Mouse (Mus musculus) left cerebral cortex, postnatal 36 days (tissue): ENCODE results near the gene Tmem8. TPM values are rescaled to one million over a fixed set of nuclear protein-coding genes. Genes with fewer than 3 reads are reported as not detected.

Experiments
- DNase-seq, 2 experiments: peaks; one replicate each; pipeline ENCODE4 v3.0.0; 2021 to 2022; ENCODE audit warnings: low spot score in 2 of 2, mixed read lengths in 1 of 2
- intact Hi-C: fragments of 180-260 bp; cut with DNase I; formaldehyde crosslinking; loops from one replicate; pipeline ENCODE4 v1.15.1; 2025
- total RNA-seq, 2 experiments: library from RNA; stranded (reverse); gene quantifications; 2 replicates each; pipeline ENCODE4 v1.2.3; 2021

Tmem8 gene
- total RNA-seq, 2 experiments from 2014 or later: 13.9 to 14.0 TPM

- intact Hi-C loops: loop anchor here (5.0 kb wide), 1 partner anchor 105 kb away; the partner anchor contains the start of gene Fam234a
- no peak for DNase-seq
These were observed 24.1 kb downstream of the Tmem8 start for GRCm38 (mm10) chr17:26137106-26137750.

GRCm38 (mm10) chr17:26137751-26138130 is 24.6 kb downstream of the Tmem8 start:
- intact Hi-C loops: loop anchor here (5.0 kb wide), 1 partner anchor 105 kb away; the partner anchor contains the start of gene Fam234a
- DNase-seq: no peak

- intact Hi-C loops: loop anchor here (5.0 kb wide), 1 partner anchor 104 kb away; the partner anchor contains the start of gene Fam234a
- peak; percentile 91 to 94 for DNase-seq
These were observed 25.2 kb downstream of the Tmem8 start, which contains the start of gene Axin1 for GRCm38 (mm10) chr17:26138239-26138836. Gene Axin1, plus strand, starts transcription at chr17:26138688.

GRCm38 (mm10) chr17:26138901-26139381 is 25.8 kb downstream of the Tmem8 start:
- DNase-seq: no peak
- intact Hi-C loops: loop anchor here (5.0 kb wide), 1 partner anchor 103 kb away; the partner anchor contains the start of gene Fam234a

GRCm38 (mm10) chr17:26142796-26143195 is 29.7 kb downstream of the Tmem8 start:
- intact Hi-C loops: no loop called here
- no peak for DNase-seq

GRCm38 (mm10) chr17:26143386-26143785 is 30.3 kb downstream of the Tmem8 start:
- no peak for DNase-seq
- intact Hi-C loops: no loop called here

- intact Hi-C loops: no loop called here
- DNase-seq: no peak
These were observed 36.0 kb downstream of the Tmem8 start for GRCm38 (mm10) chr17:26149056-26149455.

- DNase-seq: no peak
These were observed 39.0 kb downstream of the Tmem8 start for GRCm38 (mm10) chr17:26151886-26152630.

GRCm38 (mm10) chr17:26162736-26163135 is 49.6 kb downstream of the Tmem8 start:
- no peak for DNase-seq
- intact Hi-C loops: no loop called here

More at GRCm38 (mm10) chr17:26151886-26152630, 39.0 kb downstream of the Tmem8 start:
- intact Hi-C loops: no loop called here

GRCm38 (mm10) chr17:26168039-26168438 is 54.9 kb downstream of the Tmem8 start:
- intact Hi-C loops: no loop called here
- no peak for DNase-seq

Other genes starting within 250 kb of the Tmem8 start
- gene Mcrip2, start 244.5 kb upstream of the Tmem8 start, total RNA-seq: 10 to 100 TPM; 23.5 to 29.8 TPM
- gene Mettl26, start 238.2 kb upstream of the Tmem8 start, total RNA-seq: 10 to 100 TPM; 33.3 to 36.4 TPM
- gene Wfikkn1, start 232.4 kb upstream of the Tmem8 start, total RNA-seq: 1 to 10 TPM; 1.4 to 1.5 TPM
- 10 to 100 TPM; 46.1 to 58.0 TPM for gene Rab40c, start 193.6 kb upstream of the Tmem8 start, total RNA-seq
- 100 to 1,000 TPM; 106 to 120 TPM for gene Pigq, start 168.4 kb upstream of the Tmem8 start, total RNA-seq
- gene Nhlrc4, start 168.3 kb upstream of the Tmem8 start, total RNA-seq: under 1 TPM in 1 of 2 experiments, not detected in 1; 0.30 TPM
- gene A930017K11Rik, start 160.7 kb upstream of the Tmem8 start, total RNA-seq: under 1 TPM; 0.41 to 0.59 TPM
- gene Capn15, start 127.5 kb upstream of the Tmem8 start, total RNA-seq: 10 to 100 TPM; 40.8 to 58.4 TPM
- gene Rab11fip3, start 43.7 kb upstream of the Tmem8 start, total RNA-seq: 100 to 1,000 TPM in 1 of 2 experiments, 10 to 100 TPM in 1; 98.8 to 117 TPM
- 10 to 100 TPM; 27.3 to 32.1 TPM for gene Decr2, start 23.0 kb upstream of the Tmem8 start, total RNA-seq
- 1 to 10 TPM; 3.5 to 4.4 TPM for gene Nme4, start 17.7 kb upstream of the Tmem8 start, total RNA-seq
- gene Mrpl28, start 10.2 kb downstream of the Tmem8 start, total RNA-seq: 10 to 100 TPM; 60.5 to 70.3 TPM
- gene Axin1, start 25.4 kb downstream of the Tmem8 start, total RNA-seq: 10 to 100 TPM; 22.5 to 25.1 TPM
- under 1 TPM; 0.30 to 0.45 TPM for gene Pdia2, start 85.8 kb downstream of the Tmem8 start, total RNA-seq
- 10 to 100 TPM; 35.7 to 54.1 TPM for gene Rgs11, start 89.7 kb downstream of the Tmem8 start, total RNA-seq
- 100 to 1,000 TPM in 1 of 2 experiments, 10 to 100 TPM in 1; 94.2 to 130 TPM for gene Arhgdig, start 94.5 kb downstream of the Tmem8 start, total RNA-seq
- 10 to 100 TPM; 17.9 to 18.3 TPM for gene Fam234a, start 130.9 kb downstream of the Tmem8 start, total RNA-seq
- gene Luc7l, start 139.6 kb downstream of the Tmem8 start, total RNA-seq: 10 to 100 TPM; 64.0 to 86.2 TPM